Mouse (Mus musculus) cerebellum, postnatal 25 days (tissue): ENCODE measurements around the gene Ust.

Experiments used
- DNase-seq, 2 experiments: peaks; one replicate each; pipeline ENCODE4 v3.0.0; 2021; ENCODE audit warnings: mixed read lengths in 2 of 2

Gene Ust

GRCm38 (mm10) chr10:8174230-8174629, 344.4 kb downstream of the Ust start:
- DNase-seq: no peak

DNA sequence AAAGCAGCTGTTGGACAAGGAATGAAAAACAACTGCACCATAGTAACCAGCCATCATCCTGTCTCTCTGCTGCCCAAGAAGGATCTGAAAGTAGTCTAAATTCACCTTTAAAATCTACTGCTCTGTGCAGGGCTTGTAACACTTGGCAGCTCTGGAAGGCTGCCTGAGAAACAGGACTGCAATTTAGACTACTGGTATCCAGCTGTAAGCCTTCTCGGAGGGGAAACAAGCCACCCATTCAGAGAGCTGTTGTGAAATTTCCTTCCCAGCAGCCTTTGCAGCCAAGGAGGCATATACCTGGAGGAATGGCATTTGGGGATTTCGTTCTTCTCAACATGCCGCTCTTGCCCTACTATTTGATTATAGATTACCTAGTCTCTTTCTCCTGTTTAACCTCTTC, 345.6 kb downstream of the Ust start:
- no peak for DNase-seq

DNA sequence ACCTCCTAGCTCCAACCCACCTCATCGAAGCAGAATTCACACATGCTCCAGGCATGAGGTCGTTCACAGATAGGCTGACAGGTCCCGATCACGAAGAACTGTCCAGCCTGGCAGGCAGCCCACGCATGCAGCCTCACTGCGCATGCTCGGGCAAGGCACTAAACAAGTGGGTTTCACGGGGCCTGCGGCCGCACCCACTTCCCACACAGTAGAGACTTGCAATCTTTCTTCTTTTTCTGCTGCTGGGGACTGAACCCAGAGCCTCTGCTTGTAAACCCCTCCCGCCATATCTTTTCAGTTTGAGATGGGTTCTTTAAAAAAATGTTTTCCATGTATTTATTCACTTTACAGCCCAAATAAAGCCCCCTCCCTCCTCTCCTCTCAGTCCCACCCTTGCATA, 347.1 kb downstream of the Ust start:
- no peak for DNase-seq
